Mouse (Mus musculus): ENCODE measurements around the gene Tmub2.
"Not testable (repeated sequence)": the region's sequence is repeated elsewhere in the genome, so short reads cannot be mapped to it uniquely, and the experiment has no call there.

Tmub2 gene

DNA sequence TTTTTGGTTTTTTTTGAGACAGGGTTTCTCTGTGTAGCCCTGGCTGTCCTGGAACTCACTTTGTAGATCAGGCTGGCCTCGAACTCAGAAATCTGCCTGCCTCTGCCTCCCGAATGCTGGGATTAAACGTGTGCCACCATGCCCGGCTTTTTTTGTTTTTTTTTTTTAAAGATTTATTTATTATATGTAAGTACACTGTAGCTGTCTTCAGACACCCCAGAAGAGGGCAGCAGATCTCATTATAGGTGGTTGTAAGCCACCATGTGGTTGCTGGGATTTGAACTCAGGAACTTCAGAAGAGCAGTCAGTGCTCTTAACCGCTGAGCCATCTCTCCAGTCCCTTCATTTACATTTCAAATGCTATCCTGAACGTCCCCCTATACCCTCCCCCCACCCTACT lies 4.5 kb upstream of the Tmub2 start:
- DNase-seq: not testable (repeated sequence)

DNA sequence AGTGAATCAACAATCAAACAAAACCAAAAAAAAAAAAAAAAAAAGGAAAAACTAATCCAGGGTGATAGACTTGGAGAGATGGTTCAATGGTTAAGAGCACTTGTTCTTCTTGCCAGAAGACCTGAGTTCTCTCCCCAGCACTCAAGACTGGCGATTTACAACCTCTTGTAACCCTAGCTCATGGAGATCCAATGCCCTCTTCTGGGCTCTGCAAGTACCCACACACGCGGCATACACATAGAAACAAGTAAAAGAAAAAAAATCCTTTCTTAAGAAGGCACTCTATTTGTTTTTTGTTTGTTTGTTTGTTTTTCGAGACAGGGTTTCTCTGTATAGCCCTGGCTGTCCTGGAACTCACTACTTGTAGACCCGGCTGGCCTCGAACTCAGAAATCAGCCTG lies 809 bp upstream of the Tmub2 start:
- no peak for DNase-seq

DNA sequence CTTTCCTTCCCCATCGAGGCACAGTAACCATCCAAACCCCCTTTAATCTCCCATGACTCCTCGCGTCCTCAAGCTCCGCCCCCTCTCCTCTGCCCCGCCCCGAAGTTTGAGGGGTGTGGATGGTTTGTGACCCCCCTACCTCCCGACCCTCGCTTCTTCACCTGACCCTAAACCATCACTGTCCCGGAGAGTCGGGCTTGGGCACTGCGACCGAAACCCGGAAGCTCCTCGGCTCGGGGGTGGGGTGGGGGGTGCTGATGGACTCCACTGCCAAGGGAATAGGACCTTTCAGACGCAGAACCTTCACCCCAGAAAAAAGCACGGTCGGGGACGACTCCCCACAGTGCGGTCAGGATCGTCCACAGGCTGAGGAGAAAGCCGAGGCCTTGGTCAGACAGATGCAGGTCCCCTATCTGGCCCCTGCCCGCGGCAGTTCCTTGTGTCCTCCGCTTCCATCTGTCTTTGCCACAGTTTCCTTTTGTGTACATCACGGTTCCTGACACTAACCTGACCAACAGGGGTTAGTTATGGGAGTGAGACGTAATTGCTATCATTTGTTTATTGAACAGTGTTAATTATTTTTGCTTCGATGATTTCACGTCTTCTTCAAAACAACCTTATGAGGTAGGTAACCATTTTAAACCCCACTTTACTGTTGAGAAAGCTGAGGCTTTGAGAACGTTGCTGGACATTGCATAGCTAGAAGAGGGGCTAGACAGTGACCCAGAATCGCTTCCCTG lies 534 bp downstream of the Tmub2 start:
- DNase-seq: no peak

DNA sequence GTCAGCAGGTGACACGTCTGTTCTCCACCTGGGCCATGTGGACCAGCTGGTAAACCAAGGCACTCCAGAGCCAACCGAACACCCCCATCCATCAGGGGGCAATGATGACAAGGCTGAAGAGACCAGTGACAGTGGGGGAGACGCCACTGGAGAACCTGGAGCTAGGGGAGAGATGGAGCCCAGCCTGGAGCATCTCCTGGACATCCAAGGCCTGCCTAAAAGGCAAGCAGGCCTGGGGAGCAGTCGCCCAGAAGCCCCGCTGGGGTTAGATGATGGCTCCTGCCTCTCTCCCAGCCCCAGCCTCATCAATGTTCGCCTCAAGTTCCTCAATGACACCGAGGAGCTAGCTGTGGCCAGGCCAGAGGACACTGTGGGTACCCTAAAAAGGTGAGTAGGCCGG lies 2.8 kb downstream of the Tmub2 start:
- DNase-seq: no peak

DNA sequence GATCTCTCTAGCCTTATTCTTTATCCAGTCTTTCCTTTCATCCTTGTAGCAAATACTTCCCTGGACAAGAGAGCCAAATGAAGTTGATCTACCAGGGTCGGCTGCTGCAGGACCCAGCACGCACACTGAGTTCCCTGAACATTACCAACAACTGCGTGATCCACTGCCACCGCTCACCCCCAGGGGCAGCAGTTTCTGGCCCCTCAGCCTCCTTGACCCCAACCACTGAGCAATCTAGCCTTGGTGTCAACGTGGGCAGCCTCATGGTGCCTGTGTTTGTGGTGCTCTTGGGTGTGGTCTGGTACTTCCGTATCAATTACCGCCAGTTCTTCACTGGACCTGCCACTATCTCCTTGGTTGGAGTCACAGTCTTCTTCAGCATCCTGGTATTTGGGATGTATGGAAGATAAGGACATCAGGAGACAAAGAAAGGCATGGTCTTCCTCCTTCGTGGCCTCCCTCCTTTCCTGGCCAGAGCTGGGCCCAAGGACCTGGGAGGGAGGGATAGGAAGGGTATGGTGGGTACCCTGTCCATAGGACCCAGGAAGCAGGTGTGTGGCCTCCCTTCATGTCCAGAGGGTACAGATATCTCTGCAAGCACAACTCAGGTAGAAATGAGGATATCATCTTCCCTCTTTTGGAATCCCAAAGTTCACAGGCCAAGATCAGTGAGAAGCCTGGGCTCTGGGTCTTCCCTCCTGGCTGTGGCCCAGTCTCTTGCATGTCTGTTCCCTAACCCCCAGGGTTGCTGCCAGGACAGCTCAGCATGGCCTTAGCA lies 3.5 kb downstream of the Tmub2 start:
- no peak for DNase-seq

DNA sequence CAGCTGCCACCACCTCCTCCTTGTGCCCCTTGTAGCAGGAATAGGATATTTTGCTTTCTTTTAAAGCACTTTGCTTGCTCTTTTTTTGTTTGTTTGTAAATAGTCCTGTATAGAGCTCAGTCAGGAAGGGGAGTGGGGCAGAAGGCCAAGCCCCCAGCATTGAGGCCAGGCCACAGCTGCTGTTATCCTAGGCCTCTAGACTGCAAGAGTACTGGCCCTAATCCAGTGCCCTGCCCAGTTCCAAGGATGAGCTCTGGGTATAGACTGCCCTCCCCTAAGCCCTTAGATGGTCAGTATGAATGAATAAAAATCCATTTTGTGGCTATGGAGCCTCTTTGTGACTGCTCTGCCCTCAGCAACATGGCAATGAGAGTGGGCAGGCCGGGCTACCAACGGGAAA lies 4.2 kb downstream of the Tmub2 start:
- peak in 1 of 2 experiments; percentile 68 for DNase-seq

DNA sequence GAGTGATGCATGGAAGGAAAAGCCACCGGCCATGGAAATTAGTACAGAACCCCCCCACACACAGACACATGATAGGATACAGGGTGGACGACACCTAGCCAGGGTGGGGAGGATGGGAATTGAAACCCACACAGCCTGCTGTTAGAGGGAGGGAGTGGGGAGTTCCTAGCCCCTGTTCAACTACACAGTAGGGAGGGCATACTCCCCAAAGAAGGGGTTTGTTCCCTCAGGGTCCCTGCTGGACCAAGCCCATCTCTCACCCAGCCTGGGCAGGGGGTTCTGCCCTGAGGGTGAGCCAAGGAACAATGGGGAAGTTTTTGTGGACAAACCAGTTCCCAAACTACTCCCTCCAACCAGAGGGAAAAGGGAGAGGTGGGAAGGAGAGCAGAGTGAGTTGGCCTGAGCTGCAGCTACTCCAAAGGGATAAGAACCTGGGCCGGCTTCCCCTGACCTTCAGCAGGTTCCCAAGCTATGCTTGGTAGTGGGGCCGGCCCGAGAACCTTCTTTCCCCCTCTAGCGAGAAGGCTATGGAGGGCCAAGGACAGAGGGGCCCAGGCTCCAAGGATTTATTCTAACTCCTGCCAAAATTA lies 4.9 kb downstream of the Tmub2 start:
- no peak for DNase-seq

DNA sequence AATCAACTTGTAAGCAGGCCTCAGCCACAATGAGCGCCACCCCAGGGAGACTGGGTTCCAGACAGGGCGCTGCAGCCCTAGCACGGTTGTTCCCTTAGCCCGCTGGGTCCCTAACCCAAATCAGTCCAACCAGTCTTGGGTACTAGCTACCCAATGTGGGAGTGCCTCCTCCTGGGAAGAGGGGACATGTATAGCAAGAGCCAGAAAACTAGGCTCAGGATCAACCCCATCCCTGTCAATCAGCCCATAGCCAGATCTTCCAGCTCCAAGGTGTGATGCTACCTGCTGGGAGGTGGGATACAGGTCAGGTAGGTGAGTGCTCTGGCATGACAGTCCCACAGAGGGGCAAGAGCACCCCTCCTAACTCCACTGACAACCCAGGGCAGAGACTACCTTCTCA lies 5.4 kb downstream of the Tmub2 start:
- DNase-seq: no peak

DNA sequence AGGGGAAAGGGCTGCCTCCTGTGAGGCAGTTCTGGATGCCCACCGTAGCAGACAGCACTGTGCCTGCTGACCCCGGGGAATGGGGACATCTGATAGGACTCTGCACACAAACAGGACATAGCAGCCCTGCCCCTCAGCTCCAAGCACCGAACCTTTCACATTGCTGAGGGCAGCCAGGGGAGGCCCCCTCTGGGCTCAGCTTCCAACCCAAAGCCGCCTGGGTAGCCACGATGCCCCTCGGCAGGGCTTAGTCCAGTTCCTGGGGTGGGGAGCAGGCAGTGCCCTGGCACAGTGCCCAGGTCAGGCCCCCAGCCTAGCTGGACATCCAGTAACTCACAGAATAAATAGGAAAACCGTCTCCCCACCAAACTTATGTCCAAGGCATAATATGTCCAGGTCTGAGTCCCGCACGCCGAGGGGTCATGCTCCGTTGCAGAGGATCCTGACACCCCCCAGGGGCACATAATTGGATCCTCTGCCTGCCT lies 6.4 kb downstream of the Tmub2 start:
- peak in 1 of 2 experiments; percentile 40 for DNase-seq

DNA sequence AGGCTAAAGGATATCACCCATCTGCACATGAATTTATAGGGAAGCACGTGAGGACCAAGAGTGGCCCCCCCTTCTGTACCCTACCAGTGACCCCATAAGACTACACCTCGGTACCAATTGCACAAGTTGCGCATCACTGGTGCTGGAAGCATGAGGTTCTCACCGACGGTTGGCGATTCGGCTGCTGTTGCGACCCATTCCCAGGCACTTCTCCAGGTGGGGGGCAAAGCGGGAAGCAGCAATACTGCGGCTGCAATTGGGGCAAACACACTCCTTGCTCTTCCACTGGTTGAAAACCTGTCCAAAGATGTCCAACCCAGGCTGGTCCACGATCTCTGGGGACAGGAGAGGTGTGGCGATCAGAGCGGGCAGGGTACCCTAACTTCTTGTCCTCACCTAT lies 9.2 kb downstream of the Tmub2 start:
- no peak for DNase-seq

DNA sequence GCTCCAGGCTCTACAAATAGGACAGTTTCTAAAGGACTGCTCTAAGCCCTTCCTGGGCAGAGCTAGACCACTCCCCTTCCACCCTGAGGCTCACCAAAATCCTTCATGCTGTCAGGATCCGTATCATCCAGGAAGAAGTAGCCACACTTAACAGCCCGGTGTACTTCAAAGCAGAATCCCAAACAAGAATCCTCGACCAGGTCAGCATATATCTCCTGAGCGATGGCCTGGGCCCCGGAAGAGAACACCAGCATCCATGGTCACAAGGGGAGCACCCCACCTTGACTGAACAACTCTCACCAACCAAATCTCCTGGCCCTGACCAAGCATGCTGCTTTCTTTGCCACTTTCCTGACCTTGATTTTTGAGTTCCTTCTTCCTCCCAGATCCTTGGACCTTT lies 9.7 kb downstream of the Tmub2 start:
- no peak for DNase-seq

DNA sequence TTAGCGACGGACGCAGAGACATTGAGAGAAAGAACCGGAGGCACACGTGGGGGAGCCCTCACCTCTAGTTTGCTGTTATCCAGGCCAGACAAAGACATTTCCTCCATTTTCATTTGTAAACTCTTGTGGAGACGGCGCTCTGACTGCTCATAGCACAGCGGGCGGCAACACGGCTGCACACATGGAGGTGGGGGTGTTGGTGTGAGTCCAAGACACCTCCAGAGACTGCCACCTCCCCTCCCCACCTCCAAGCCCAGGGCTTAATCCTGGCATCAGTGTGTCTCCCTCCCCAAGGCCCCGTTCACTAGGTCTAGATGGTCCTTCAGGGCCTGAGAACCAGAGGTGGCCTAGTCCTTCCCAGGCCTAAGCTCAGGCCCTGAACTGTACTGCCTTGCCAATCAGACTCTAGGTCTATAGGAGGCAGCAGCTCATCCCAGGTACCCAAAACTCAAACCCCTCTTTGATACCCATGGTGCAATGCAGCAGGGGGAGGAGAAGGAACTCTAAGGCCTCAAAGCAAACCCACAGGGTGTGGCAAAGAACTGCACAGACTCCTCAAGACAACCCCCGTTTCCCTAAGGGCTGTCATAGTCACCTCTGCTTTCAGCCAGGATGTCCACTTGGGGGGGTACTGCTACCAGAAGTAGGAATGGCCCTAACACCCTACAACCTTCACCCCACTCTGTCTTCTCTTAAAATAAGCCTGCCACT lies 10.3 kb downstream of the Tmub2 start:
- peak; percentile 46 to 61 for DNase-seq

DNA sequence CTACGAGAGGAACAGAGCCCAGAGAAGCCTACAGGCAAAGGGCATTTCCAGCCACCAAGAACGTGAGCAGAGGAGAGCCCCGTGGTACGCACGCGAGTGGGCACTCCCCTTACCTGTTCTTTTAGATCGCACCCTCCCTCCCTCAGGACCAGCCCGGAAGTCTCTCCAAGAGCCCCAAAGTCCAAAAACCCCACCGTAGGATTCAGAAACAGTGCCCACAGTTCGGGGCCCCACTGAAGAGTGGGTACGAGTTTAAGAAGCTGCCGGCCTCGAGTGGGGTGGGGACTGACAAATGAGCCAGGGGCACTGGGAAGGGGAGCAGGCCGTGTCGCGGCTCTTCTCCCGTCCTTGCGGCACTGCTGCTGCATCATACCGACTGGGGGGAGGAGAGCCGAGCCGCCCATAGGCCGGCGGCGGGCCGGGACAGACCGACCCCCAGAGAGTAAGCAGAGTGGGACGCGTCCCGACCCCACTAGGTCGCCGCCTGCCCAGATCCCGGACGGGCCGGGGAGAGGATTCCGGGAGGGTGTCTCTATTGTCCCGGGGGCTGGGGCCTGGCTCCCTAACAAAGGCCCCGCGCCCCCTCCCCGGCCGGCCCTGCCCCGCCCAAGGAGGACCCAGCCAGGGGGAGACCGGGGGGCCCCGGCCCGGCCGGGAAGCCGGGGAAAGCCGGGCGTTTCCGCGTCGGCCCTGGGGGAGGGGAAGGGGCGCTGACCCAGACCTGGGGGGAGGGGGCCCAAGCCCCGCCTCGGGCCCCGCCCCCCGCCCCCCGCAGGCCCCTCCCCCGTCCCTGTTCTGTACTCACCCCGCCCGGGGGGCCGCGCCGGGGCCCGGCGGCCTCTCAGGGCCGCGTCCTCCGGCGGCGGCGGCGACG lies 11.1 kb downstream of the Tmub2 start:
- DNase-seq: peak; percentile 77 to 82

DNA sequence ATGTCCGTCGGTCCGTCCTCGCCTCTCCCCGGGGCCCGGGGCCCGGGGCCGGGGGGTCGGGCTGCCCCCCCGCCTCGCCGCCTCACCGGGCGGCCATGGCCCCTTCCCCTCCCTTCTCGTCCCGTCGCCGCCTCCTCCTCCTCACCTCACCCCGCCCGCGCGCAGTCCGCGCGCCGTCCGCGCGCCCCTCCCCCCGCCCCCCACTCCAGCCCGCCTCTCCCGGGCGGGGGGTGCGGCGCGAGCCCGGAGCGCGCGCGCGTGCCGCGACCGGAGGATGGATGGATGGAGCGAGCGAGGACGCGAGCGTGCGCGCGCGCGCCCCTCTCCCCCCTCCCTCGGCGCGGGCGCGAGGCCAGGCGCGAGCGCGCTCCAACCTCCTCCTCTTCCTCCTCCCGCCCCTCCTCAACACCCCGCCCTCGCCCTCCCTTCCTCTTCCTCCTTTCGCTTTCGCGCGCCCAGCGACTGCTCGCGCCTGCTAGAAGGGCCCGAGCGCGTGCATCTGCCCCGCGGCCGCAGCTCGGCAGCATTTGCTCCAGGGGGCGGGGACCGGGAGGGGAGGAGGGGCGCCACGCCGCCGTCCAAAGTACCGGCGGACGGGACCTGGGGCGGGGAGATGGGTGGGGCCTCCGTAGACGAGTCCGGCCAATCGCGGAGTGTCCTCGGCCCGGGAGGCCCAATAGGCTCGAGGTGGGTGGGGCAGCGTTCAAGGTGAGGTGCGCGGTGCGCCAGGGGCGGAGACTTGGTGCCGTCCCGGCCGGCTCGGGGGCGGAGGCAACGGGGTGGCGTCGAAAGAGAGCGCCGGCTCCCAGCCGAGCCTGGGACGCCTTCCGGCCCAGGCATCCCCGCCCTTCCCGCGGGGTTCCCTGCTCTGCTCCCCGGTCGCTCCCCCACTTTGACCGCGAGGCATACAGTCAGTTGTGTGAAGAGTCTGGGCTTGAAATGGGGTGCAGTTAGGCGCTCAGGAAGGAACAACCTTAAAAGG lies 12.1 kb downstream of the Tmub2 start, which contains the start of gene Atxn7l3:
Gene Atxn7l3 (minus strand): TSS at position 141 of the 982 bp plus-strand sequence.
- DNase-seq: peak; percentile 99 to 100

DNA sequence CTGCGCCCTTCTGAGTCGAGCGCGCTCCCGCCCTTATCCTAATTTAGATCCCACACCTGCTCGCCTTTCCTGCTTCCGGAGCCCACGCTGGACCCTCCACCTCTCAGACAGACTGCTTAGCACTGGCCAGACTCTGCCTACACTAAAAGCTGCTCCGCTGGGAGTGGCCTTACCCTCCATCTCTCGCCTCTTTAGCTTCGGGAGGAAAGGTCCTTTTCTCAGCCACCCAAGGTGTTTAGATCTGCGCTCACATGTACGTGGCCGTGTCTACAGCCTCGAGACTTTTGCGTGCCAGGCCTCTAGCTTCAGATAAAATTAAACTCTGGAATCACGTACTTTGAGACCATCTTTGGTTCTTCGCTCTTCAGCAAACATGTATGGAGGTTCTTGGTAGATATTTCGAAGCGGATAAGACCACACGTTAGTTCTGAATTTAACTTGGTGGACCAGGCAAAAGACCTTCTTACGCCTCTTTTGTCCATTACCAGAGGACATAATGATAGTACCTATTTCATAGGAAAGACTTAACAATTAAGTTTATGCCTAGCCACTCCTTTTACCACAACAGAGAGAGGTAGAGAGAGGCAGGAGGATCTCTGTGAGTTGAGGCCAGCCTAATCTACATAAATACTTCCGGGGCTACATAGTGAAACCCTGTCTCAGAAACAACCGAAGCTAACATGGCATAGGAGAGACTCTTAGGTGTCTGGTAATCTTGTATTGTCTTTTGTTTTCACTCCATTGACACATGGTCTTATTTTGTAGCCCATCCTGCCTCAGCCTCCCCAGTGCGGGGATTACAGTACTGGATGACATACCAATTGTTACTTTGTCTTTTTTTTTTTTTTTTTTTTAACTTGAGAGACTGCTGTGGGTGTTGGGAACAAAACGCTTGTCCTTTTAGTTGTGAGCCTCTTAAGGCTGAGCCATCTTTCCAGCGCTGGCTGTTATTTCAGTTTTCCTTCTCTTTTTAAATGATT lies 13.1 kb downstream of the Tmub2 start:
- no peak for DNase-seq

DNA sequence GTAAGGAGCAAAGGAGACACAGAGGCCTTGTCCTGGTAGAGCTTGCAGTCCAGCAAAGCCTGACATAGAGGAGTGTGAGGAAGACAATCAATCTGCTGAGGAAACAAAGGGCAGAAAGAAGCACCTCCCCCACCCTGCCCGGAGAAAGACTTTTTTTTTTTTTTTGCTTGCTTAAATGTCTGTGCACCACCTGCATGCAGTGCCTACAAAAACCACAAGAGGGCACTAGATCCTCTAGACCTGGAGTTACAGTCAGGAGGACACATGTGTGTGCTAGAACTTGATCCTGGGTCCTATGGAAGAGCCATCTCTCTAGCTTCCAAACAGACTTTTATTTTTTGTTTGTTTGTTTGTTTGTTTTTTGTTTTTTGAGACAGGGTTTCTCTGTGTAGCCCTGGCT lies 15.1 kb downstream of the Tmub2 start:
- DNase-seq: peak in 1 of 2 experiments; percentile 78

DNA sequence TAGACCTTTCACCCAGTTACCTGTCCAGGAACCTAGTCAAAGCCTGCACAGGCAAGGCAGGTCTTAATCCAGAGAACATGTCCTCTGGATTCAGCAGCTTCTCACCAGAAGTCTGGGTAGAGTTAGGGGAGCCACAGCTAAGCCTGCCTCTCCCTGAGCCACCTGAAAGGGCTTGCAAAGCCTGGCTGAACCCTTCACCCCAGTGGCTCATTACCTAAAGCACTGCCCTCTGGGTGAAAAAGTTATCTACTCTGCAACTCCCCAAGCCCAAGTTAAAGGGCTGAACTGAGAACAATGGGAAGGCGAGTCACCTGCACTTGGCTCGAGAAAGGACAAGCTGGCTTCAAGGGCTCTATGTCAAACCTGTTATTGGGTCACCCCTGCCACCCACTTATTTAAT lies 19.4 kb downstream of the Tmub2 start:
- no peak for DNase-seq

DNA sequence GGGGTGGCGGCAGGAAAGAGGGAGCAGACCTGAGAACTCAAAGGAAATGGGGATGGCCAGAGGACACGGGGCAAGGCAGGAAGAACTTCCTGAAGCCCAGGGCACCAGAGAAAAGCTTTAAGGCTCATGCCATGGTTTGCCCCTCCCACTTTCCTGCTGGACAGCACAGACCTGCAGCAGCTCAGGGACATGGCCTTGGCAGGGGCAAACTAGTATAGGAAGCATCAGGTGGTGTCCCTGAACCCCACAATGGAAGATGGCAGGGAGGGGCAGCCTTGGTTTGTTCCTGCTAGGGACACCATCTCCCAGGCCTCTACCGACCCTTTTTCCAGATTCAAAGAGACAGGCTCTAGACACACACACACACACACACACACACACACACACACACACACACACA lies 20.6 kb downstream of the Tmub2 start:
- DNase-seq: no peak

DNA sequence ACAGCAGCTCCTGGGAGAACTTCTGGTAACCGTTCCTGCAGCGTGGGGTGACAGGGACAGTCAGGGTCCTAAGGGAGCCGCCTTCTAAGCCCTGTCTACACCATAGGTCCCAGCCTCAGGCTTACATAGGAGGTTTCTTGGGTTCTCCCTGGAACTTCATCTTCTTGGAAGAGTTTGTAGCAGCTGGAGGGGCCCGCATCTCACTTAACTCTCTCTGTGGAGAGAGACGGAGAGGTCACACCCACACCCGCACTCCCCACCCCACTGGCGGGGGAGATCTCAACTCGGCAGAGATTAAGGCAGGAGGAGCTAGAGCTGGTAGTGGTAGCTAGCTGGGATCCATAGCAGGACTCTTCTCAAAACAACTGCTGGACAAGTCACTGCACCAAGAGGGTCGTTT lies 23.4 kb downstream of the Tmub2 start:
- DNase-seq: no peak

DNA sequence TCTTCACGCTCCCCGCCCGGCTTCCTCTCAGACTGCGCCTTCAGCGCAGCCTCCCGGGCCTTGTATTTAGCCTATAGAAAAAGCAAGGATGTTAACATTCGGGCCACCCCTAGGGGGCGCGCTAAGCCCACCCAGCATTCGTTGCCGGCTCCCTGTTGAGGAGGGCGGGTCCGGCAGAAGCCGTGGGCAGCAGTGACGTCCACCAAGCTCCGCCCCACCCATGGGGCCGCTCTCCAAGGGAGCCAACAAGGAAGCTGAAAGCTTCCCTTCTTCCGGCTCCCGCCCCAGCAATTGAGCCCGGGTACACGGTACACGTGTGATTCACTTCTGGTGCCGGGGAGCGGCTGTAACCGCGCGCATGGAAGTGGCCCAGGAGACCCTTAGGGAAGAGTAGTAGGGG lies 24.2 kb downstream of the Tmub2 start:
- peak; percentile 98 to 99 for DNase-seq

All from lung, postnatal 4 days (tissue).